Mouse (Mus musculus) liver, adult 2 months (tissue): ENCODE results near the gene Gpr84.

Experiments used
- CTCF ChIP-seq: fragments of 200-500 bp; IDR thresholded peaks from 2 replicates; pipeline ENCODE4 v1.5.1; 2011; ENCODE audit warnings: low read depth, low read length, control low read depth
- POLR2A ChIP-seq: fragments of 200-500 bp; IDR thresholded peaks from 2 replicates; pipeline ENCODE4 v1.6.1; 2011; ENCODE audit warnings: low read length, control low read depth; ENCODE audit not compliant: insufficient read depth; ENCODE audit errors: extremely low read depth

- TF ChIP-seq CTCF (no peak), POLR2A (no peak)
Observed at GRCm38 (mm10) chr15:103285778-103286417, 24.5 kb downstream of the Gpr84 start.
